Mouse (Mus musculus) c-Kit-positive CD71-positive TER-119-positive erythroid progenitor cells, embryonic 14.5 days (primary cell): Measurements from ENCODE around the gene Sdcbp2.
A peak's percentile ranks its signal among the peaks of the same experiment; 100 is the strongest.
"Not testable (repeated sequence)": the region's sequence is repeated elsewhere in the genome, so short reads cannot be mapped to it uniquely, and the experiment has no call there.

Source experiments
- DNase-seq: peaks from one replicate; pipeline ENCODE4 v3.0.0-alpha.2; 2013; ENCODE audit warnings: low spot score

The Sdcbp2 gene

GRCm38 (mm10) chr2:151569452-151569851, 3.0 kb upstream of the Sdcbp2 start:
- DNase-seq: no peak

- no peak for DNase-seq
Observed at GRCm38 (mm10) chr2:151573667-151574066, 1.2 kb downstream of the Sdcbp2 start.

GRCm38 (mm10) chr2:151574607-151575006, 2.2 kb downstream of the Sdcbp2 start:
- DNase-seq: no peak

GRCm38 (mm10) chr2:151575119-151575698, 2.8 kb downstream of the Sdcbp2 start:
- DNase-seq: no peak

- peak; percentile 8 for DNase-seq
Observed at GRCm38 (mm10) chr2:151575699-151576389, 3.4 kb downstream of the Sdcbp2 start.

- DNase-seq: no peak
Observed at GRCm38 (mm10) chr2:151579183-151579582, 6.8 kb downstream of the Sdcbp2 start.

GRCm38 (mm10) chr2:151580945-151581344, 8.5 kb downstream of the Sdcbp2 start:
- DNase-seq: no peak

- DNase-seq: no peak
Observed at GRCm38 (mm10) chr2:151585934-151586333, 13.5 kb downstream of the Sdcbp2 start.

- DNase-seq: no peak
Observed at GRCm38 (mm10) chr2:151586807-151587206, 14.4 kb downstream of the Sdcbp2 start.

GRCm38 (mm10) chr2:151587306-151587705, 14.9 kb downstream of the Sdcbp2 start:
- no peak for DNase-seq

- DNase-seq: no peak
Observed at GRCm38 (mm10) chr2:151598068-151598467, 25.6 kb downstream of the Sdcbp2 start.

GRCm38 (mm10) chr2:151602106-151602505, 29.7 kb downstream of the Sdcbp2 start:
- DNase-seq: no peak

GRCm38 (mm10) chr2:151603630-151604029, 31.2 kb downstream of the Sdcbp2 start:
- DNase-seq: no peak

GRCm38 (mm10) chr2:151605437-151605987, 33.1 kb downstream of the Sdcbp2 start:
- DNase-seq: no peak

- DNase-seq: no peak
Observed at GRCm38 (mm10) chr2:151608435-151608834, 36.0 kb downstream of the Sdcbp2 start.

GRCm38 (mm10) chr2:151609974-151610373, 37.6 kb downstream of the Sdcbp2 start:
- DNase-seq: no peak

- not testable (repeated sequence) for DNase-seq
Observed at GRCm38 (mm10) chr2:151615779-151616178, 43.4 kb downstream of the Sdcbp2 start.

- DNase-seq: no peak
Observed at GRCm38 (mm10) chr2:151616551-151617329, 44.3 kb downstream of the Sdcbp2 start.

GRCm38 (mm10) chr2:151623776-151624175, 51.4 kb downstream of the Sdcbp2 start:
- DNase-seq: no peak

- no peak for DNase-seq
Observed at GRCm38 (mm10) chr2:151626296-151626695, 53.9 kb downstream of the Sdcbp2 start.

- no peak for DNase-seq
Observed at GRCm38 (mm10) chr2:151628011-151628410, 55.6 kb downstream of the Sdcbp2 start.

GRCm38 (mm10) chr2:151629310-151629709, 56.9 kb downstream of the Sdcbp2 start:
- no peak for DNase-seq
